Mouse (Mus musculus): ENCODE results near the gene Ctnnd2.
A peak's percentile ranks its signal among the peaks of the same experiment; 100 is the strongest.
"Not testable (repeated sequence)": the region's sequence is repeated elsewhere in the genome, so short reads cannot be mapped to it uniquely, and the experiment has no call there.

The Ctnnd2 gene

GRCm38 (mm10) chr15:30172391-30173281, at the start of gene Ctnnd2:
Ctnnd2 (plus strand) TSS chr15:30172593.
- DNase-seq: peak; percentile 92 to 95

DNA sequence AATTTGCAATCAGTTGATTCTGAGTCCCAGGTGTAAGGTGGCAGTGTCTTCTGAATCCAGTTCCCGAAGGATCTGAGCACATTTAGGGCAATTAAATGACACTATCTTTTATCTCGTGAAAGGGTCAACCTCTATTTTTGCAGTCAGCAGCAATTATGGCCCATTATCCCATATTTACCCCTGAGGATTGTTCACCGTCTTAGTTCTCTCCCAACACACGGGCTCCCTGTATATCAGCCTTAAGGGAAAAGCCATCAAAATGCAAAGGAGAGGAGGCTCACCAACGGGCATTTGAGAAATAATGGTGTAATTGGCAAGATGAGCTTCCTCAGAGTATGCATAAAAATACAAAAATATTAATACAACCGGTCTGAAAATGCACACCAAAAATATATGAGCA, 41.7 kb upstream of the Ctnnd2 start:
- no peak for DNase-seq

DNA sequence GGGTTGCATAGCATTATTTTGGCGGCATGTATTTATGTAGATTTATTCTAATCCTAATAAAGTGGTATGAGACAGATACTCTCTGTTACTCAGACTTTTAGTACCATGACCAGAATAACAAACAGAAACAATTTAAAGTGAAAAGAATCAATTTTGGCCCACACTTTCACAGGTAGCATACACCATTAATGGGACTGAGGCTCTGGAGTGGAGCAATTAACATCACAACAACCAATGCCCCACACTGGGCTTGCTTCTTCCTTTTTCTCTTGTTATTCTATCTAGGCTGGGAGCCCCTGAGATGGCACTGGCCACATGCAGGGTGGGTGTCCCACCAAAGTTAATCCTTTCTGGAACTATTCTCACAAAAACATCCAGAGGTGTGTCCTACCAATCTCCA, 32.8 kb upstream of the Ctnnd2 start:
- not testable (repeated sequence) for DNase-seq

- no peak for DNase-seq
These were observed 27.0 kb upstream of the Ctnnd2 start for GRCm38 (mm10) chr15:30145413-30145812.

DNA sequence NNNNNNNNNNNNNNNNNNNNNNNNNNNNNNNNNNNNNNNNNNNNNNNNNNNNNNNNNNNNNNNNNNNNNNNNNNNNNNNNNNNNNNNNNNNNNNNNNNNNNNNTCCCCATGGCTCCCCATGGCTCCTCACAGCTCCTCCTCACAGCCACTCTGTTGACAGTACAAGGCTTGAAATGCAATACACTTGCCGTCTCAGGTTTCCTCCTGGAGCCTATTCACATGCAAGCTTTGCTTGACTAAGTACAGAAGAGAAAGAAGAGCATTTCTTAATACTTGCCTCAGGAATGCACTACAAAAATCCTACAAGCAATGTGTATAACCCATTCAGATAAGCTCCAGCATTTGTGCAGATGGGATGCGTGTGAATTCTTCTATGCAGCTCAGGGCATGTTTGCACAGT, 20.2 kb upstream of the Ctnnd2 start:
- DNase-seq: no peak

DNA sequence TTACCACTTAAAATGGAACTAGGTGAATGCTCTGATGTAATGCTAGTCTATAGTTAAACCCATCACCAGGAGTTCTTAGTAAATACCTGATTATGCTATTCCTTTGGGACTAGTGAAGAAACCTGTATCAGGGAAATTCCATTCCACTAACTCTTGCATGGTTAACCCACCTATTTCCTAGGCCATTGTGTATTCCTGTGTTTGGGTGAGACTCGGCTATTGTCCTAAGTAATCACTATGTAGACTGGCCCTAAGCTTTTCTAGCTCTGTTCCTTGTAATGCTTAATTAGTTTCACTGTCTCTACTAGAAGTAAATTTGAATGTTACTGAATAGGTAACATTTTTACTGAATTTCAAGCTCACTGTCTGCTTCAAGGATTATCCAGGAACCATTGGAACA, 14.4 kb upstream of the Ctnnd2 start:
- DNase-seq: no peak

DNA sequence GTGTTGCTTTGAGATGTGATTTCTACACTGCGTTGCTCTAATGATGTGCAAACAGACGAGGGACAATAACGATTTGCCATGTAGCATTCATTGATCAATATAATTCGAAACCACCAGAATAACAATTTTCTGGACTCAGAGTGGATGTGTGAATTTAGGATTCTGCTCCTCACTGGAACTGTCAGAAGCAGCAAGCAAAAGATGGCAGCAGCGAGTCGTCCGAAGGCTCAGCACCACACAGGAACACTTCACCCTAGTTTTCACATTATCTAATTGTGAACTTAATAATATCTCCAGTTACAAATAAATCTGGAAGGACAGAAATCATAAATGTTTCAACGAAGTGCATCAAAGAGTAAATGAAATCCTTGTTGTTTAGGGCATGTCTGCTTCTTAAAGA, 2.4 kb upstream of the Ctnnd2 start:
- peak; percentile 45 to 62 for DNase-seq

GRCm38 (mm10) chr15:30171493-30172195, 749 bp upstream of the Ctnnd2 start:
- peak in 1 of 2 experiments; percentile 18 for DNase-seq

DNA sequence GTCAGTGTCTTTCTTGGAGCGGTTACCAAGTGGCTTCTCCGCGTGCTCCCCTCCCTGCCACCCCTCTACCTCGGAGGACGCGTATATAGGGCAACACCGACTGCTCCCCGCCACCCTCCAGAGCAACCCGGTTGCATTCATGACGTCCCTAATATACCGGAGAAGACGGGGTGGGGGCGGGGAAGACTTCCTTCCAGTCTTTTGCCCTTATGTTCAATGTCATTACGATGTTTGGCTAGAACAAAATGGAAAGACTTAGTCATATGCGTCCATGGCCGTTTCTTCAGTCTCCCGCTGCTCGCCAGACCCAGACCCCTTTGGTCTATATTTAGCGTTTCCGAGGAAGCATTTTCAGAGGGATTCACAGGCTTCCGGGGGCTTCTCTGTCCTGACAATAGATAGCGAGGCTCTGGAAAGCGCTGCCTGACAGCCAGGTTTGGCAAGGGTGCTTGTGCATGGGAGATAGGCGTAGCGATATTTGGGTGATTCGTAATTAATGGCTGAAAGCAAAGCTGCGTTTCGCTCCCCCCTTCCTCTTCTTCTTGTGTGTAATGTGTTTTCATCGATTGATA, 1.1 kb downstream of the Ctnnd2 start:
- DNase-seq: peak; percentile 69 to 73

- DNase-seq: peak; percentile 29 to 39
These were observed 1.9 kb downstream of the Ctnnd2 start for GRCm38 (mm10) chr15:30174321-30174720.

- DNase-seq: no peak
These were observed 11.6 kb downstream of the Ctnnd2 start for GRCm38 (mm10) chr15:30184020-30184419.

DNA sequence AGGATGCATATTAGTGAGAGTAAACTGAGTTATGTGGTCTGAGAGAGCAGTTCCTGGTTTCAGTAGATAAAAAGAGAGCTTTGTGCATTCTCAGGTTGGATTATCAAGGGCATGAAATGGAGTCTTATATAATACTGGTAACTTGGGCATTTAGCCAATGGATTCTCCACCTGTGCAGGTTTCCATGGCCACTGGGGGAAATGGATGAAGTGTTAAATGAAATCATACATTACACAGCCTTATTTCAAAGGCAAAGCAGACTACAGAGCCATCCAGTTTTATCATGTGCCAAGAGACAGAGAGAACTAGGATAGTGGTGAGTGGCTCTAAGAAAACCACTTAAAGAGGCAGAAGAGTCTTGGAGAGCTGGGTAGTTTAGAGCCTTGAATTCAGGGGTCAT, 18.5 kb downstream of the Ctnnd2 start:
- DNase-seq: peak; percentile 25 to 76

- peak; percentile 94 to 96 for DNase-seq
These were observed 19.7 kb downstream of the Ctnnd2 start for GRCm38 (mm10) chr15:30191931-30192668.

GRCm38 (mm10) chr15:30198429-30198828, 26.0 kb downstream of the Ctnnd2 start:
- DNase-seq: no peak

GRCm38 (mm10) chr15:30199785-30200184, 27.4 kb downstream of the Ctnnd2 start:
- peak; percentile 14 to 24 for DNase-seq

GRCm38 (mm10) chr15:30201211-30201610, 28.8 kb downstream of the Ctnnd2 start:
- no peak for DNase-seq

DNA sequence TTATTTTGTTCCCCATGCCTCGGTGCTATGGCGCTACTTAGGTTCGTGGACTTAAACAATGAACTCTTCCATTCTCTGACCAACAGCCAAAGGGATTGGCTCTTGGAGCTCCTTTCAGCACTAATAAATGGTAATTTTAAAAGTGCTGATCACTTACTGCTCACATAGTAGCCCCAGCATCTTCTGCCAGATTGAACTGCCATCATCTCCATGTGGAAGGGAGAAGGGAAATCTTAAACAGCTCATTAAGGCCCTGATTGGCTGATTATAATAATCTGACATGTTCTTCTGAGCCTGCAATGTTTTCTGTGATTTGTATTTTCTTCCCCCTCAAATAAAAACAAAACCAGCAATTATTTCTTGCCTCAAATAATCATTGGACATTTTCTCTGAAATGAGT, 29.2 kb downstream of the Ctnnd2 start:
- no peak for DNase-seq

- DNase-seq: no peak
These were observed 40.4 kb downstream of the Ctnnd2 start for GRCm38 (mm10) chr15:30212746-30213145.

DNA sequence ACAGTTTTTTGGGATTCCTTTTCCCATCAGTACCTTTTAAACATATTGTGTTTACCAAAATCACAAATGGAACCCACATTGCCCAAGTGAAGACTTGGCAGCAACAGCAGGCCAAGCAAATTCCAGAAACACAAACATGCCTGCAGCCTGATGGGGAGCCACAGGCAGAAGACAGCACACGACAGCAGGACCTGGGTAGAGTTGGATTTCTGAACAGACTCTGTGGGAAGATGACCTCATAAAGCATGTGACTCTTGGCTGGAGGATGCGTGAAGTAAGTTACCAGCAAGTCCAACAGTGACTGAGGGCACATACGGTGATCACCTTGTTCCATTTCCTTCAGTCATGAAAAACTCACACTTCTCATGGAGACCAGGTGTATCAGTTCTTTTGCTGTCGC, 43.5 kb downstream of the Ctnnd2 start:
- DNase-seq: peak; percentile 49 to 51

DNA sequence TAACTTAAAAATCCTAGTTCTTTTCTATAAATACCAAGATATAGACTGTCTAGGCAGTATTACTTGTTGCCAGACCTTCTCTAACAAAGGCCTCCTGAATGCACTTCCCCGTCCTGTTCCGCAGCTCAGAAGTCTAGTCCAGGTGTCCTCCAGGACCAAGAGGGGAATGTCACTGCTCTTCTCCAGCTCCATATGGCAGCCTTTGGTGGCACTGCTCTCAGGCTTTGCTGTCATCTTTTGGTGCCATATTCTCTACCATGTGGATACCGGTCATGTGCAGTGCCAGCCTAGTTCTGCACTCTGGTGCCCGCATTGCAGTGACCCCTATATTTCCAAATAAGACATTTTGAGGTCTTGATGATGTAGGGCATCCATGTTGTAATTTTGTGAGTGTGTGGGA, 56.7 kb downstream of the Ctnnd2 start:
- peak; percentile 23 to 28 for DNase-seq

- no peak for DNase-seq
These were observed 63.0 kb downstream of the Ctnnd2 start for GRCm38 (mm10) chr15:30235210-30236034.

GRCm38 (mm10) chr15:30240881-30241280, 68.5 kb downstream of the Ctnnd2 start:
- no peak for DNase-seq

Measured in cerebellum, postnatal 10 days (tissue).